Mouse (Mus musculus) neural tube, embryonic 12.5 days (tissue): ENCODE data around the gene Leo1. TPM values are rescaled to one million over a fixed set of nuclear protein-coding genes. Genes with fewer than 3 reads are reported as not detected.

Experiments used
- ATAC-seq: fragments of 200-750 bp; cut with Nextera tagmentation; 2 replicates; pipeline ENCODE4 v1.8.0; 2017; ENCODE audit warnings: low read depth, mild to moderate bottlenecking, moderate TSS enrichment, moderate library complexity; ENCODE audit not compliant: low FRiP score
- H3K27ac ChIP-seq: fragments of 300-500 bp; sonication (generic); 2 replicates; pipeline ENCODE4 v1.5.1; 2016
- H3K27me3 ChIP-seq: fragments of 300-500 bp; sonication (generic); replicated peaks from 2 replicates; pipeline ENCODE4 v1.6.1; 2016; ENCODE audit warnings: mild to moderate bottlenecking
- H3K36me3 ChIP-seq: fragments of 300-500 bp; sonication (generic); 2 replicates; pipeline ENCODE4 v1.6.1; 2016; ENCODE audit warnings: mild to moderate bottlenecking
- H3K4me1 ChIP-seq: fragments of 300-500 bp; sonication (generic); 2 replicates; pipeline ENCODE4 v1.6.1; 2016
- H3K4me2 ChIP-seq: fragments of 300-500 bp; sonication (generic); replicated peaks from 2 replicates; pipeline ENCODE4 v1.6.1; 2016; ENCODE audit warnings: mild to moderate bottlenecking
- H3K4me3 ChIP-seq: fragments of 300-500 bp; sonication (generic); 2 replicates; pipeline ENCODE4 v1.5.1; 2016
- H3K9ac ChIP-seq: fragments of 300-500 bp; sonication (generic); 2 replicates; pipeline ENCODE4 v1.6.1; 2016; ENCODE audit warnings: mild to moderate bottlenecking
- H3K9me3 ChIP-seq: fragments of 300-500 bp; sonication (generic); 2 replicates; pipeline ENCODE4 v1.6.1; 2016; ENCODE audit warnings: mild to moderate bottlenecking
- WGBS: fragments of 180-500 bp; shearing (Covaris S2); methylation state at CpG from one replicate; pipeline ENCODE4 v1.1.7; 2016; 5-methylcytosine and 5-hydroxymethylcytosine counted together
- polyA plus RNA-seq: library from polyadenylated mRNA; unstranded; fragments of >200 nt; fragmentation: Nextera tagmentation; extraction: Ambion mirVana; gene quantifications from 2 replicates; pipeline ENCODE4 v1.2.1, GENCODE M21; 2016

Gene Leo1
- polyA plus RNA-seq, 1 experiment from 2014 or later: 53.5 TPM

GRCm38 (mm10) chr9:75494407-75495005 lies 53.2 kb downstream of the Leo1 start:
- 86% methylated on average over 9 of the region's 9 CpGs for WGBS
- no peak for ATAC-seq
- Histone ChIP-seq H3K4me2 (no peak overlapping the region), H3K36me3 (peaks cover 14% of the 10 kb centered on the region), H3K4me1 (no peaks in the 10 kb centered on the region), H3K27ac (no peak overlapping the region), H3K9me3 (no peaks in the 10 kb centered on the region), H3K27me3 (no peaks in the 10 kb centered on the region), H3K9ac (no peak overlapping the region), H3K4me3 (no peak overlapping the region)

GRCm38 (mm10) chr9:75495945-75496344 lies 54.6 kb downstream of the Leo1 start:
- WGBS: 83% methylated on average over 10 of the region's 10 CpGs
- Histone ChIP-seq H3K27ac (no peak overlapping the region), H3K4me3 (no peak overlapping the region), H3K36me3 (peaks cover 20% of the 10 kb centered on the region), H3K9me3 (no peaks in the 10 kb centered on the region), H3K9ac (no peak overlapping the region), H3K4me1 (no peaks in the 10 kb centered on the region), H3K4me2 (no peak overlapping the region), H3K27me3 (no peaks in the 10 kb centered on the region)
- no peak for ATAC-seq

- Histone ChIP-seq H3K9ac (no peak overlapping the region), H3K9me3 (no peaks in the 10 kb centered on the region), H3K4me3 (no peak overlapping the region), H3K4me1 (no peaks in the 10 kb centered on the region), H3K4me2 (no peak overlapping the region), H3K27ac (no peak overlapping the region), H3K27me3 (no peaks in the 10 kb centered on the region), H3K36me3 (peaks cover 37% of the 10 kb centered on the region)
- 94% methylated on average over 7 of the region's 7 CpGs for WGBS
- ATAC-seq: no peak
These were observed 57.2 kb downstream of the Leo1 start for GRCm38 (mm10) chr9:75498571-75498970.

GRCm38 (mm10) chr9:75504311-75504710 lies 63.0 kb downstream of the Leo1 start:
- WGBS: 95% methylated on average over 6 of the region's 6 CpGs
- Histone ChIP-seq H3K27me3 (no peaks in the 10 kb centered on the region), H3K27ac (no peak overlapping the region), H3K4me2 (no peak overlapping the region), H3K36me3 (peaks cover 53% of the 10 kb centered on the region), H3K4me3 (no peak overlapping the region), H3K9me3 (no peaks in the 10 kb centered on the region), H3K9ac (no peak overlapping the region), H3K4me1 (no peaks in the 10 kb centered on the region)
- ATAC-seq: no peak

GRCm38 (mm10) chr9:75511236-75511939 lies 70.1 kb downstream of the Leo1 start:
- no peak for ATAC-seq
- H3K4me2 ChIP-seq: no peak overlapping the region
- no peak overlapping the region for H3K9ac ChIP-seq
- no peaks in the 10 kb centered on the region for H3K9me3 ChIP-seq
- no peak overlapping the region for H3K27ac ChIP-seq
- no peaks in the 10 kb centered on the region for H3K4me1 ChIP-seq
- H3K36me3 ChIP-seq: peaks cover 37% of the 10 kb centered on the region
- H3K4me3 ChIP-seq: no peak overlapping the region
- no peaks in the 10 kb centered on the region for H3K27me3 ChIP-seq
- 86% methylated on average over 8 of the region's 8 CpGs for WGBS

- ATAC-seq: peak; percentile 75; the same call in 1 of the 2 replicates
- Histone ChIP-seq H3K4me1 (no peaks in the 10 kb centered on the region), H3K27ac (no peak overlapping the region), H3K27me3 (no peaks in the 10 kb centered on the region), H3K4me2 (no peak overlapping the region), H3K4me3 (no peak overlapping the region), H3K36me3 (peaks cover 11% of the 10 kb centered on the region), H3K9me3 (no peaks in the 10 kb centered on the region), H3K9ac (no peak overlapping the region)
- whole genome bisulfite sequencing: 67% methylated on average over 12 of the region's 12 CpGs
These were observed 74.3 kb downstream of the Leo1 start for GRCm38 (mm10) chr9:75515464-75516113.

Other genes starting within 250 kb of the Leo1 start
- 0.32 TPM in 2 replicates for gene Myo5c, start 209.5 kb upstream of the Leo1 start, polyA plus RNA-seq
- 38.7 and 42.3 TPM in 2 replicates for gene Gnb5, start 135.2 kb upstream of the Leo1 start, polyA plus RNA-seq
- not detected in 2 replicates for gene Bcl2l10, start 93.8 kb upstream of the Leo1 start, polyA plus RNA-seq
- 184 and 188 TPM in 2 replicates for gene Mapk6, start 31.5 kb upstream of the Leo1 start, polyA plus RNA-seq
- 93.5 and 99.9 TPM in 2 replicates for gene Tmod3, start 118.1 kb downstream of the Leo1 start, polyA plus RNA-seq
- gene Tmod2, start 169.8 kb downstream of the Leo1 start, polyA plus RNA-seq: 114 and 117 TPM in 2 replicates
- 16.8 and 18.8 TPM in 2 replicates for gene Lysmd2, start 184.2 kb downstream of the Leo1 start, polyA plus RNA-seq
- gene Scg3, start 242.5 kb downstream of the Leo1 start, polyA plus RNA-seq: 99.8 and 114 TPM in 2 replicates